Mouse (Mus musculus) skeletal muscle tissue, postnatal 0 days (tissue): ENCODE measurements around the gene Olfr859. TPM values are rescaled to one million over a fixed set of nuclear protein-coding genes. Genes with fewer than 3 reads are reported as not detected.

Experiments
- polyA plus RNA-seq: library from polyadenylated mRNA; unstranded; fragments of >200 nt; fragmentation: Nextera tagmentation; extraction: Ambion mirVana; gene quantifications from 2 replicates; pipeline ENCODE4 v1.2.1, GENCODE M21; 2015

Gene Olfr859
- polyA plus RNA-seq: not detected in 2 replicates

DNA sequence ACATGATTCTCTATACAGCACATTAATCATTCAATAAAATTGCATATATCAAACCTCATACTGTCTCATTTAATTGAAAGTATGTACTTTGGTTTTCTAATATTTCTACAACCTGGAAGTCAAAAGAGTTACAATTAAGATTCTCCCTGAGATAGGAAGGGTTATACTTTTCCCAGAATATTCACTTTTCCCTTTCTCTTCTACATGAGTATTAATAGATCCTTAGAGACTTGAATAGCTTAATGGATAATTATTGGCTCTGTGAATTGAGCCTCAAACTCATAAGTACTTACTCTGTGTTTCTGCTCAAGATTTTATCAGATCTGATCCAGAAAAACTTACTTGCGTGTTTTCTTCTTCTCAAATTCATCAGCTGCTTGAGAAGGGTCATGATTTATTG is at the start of gene Olfr859:
TSS of gene Olfr859 (plus strand) at position 301 of the 400 bp plus-strand sequence.

GRCm38 (mm10) chr9:19779983-19780382 is 24.7 kb upstream of the Olfr859 start, which contains the start of gene Olfr58:
Gene Olfr58, plus strand, starts transcription at chr9:19780283.

DNA sequence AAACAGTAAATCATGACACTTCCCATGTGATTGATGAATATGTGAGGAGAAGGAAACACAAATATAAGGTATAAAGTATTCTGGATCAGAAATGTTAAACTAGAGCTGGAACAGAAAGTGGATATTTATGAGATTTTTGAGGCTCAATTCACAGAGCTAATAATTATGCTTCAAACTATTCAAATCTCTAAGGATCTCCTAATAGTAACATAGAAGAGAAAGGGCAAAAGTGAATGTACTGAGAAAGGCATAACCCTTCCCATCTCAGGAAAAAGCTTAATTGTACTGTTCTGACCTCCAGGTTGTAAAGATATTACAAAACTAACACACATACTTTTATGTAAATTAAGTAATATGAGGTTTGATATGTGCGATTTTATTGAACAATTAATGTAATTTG is 44.9 kb downstream of the Olfr859 start, which contains the start of gene Olfr860:
TSS of gene Olfr860 (minus strand) at position 101 of the 400 bp plus-strand sequence.

Other genes starting within 250 kb of the Olfr859 start
- gene Olfr854, start 237.5 kb upstream of the Olfr859 start, polyA plus RNA-seq: not detected in 2 replicates
- not detected in 2 replicates for gene Olfr855, start 222.3 kb upstream of the Olfr859 start, polyA plus RNA-seq
- gene Zfp317, start 182.8 kb upstream of the Olfr859 start, polyA plus RNA-seq: 8.4 and 9.3 TPM in 2 replicates
- gene Olfr857, start 95.5 kb upstream of the Olfr859 start, polyA plus RNA-seq: not detected in 2 replicates
- gene Olfr58, start 24.6 kb upstream of the Olfr859 start, polyA plus RNA-seq: not detected in 2 replicates
- not detected in 2 replicates for gene Olfr860, start 44.8 kb downstream of the Olfr859 start, polyA plus RNA-seq
- gene Olfr862, start 83.1 kb downstream of the Olfr859 start, polyA plus RNA-seq: not detected in 2 replicates
- 0.19 and 0.23 TPM in 2 replicates for gene Olfr77, start 112.0 kb downstream of the Olfr859 start, polyA plus RNA-seq
- gene Olfr866, start 223.1 kb downstream of the Olfr859 start, polyA plus RNA-seq: not detected in 2 replicates